Mouse (Mus musculus) forebrain, embryonic 12.5 days (tissue): ENCODE measurements around the gene Slc16a5. TPM values are rescaled to one million over a fixed set of nuclear protein-coding genes. Genes with fewer than 3 reads are reported as not detected.
A peak's percentile ranks its signal among the peaks of the same experiment; 100 is the strongest.
"Not testable (repeated sequence)": the region's sequence is repeated elsewhere in the genome, so short reads cannot be mapped to it uniquely, and the experiment has no call there.

Experiments used
- ATAC-seq: fragments of 200-750 bp; cut with Nextera tagmentation; 2 replicates; pipeline ENCODE4 v1.8.0; 2017; ENCODE audit warnings: moderate TSS enrichment; ENCODE audit not compliant: low FRiP score
- H3K27ac ChIP-seq: fragments of 300-500 bp; sonication (generic); 2 replicates; pipeline ENCODE4 v1.5.1; 2016; ENCODE audit warnings: mild to moderate bottlenecking
- H3K27me3 ChIP-seq: fragments of 300-500 bp; sonication (generic); 2 replicates; pipeline ENCODE4 v1.6.1; 2016; ENCODE audit warnings: mild to moderate bottlenecking
- H3K36me3 ChIP-seq: fragments of 300-500 bp; sonication (generic); replicated peaks from 2 replicates; pipeline ENCODE4 v1.6.1; 2016; ENCODE audit warnings: mild to moderate bottlenecking
- H3K4me1 ChIP-seq: fragments of 300-500 bp; sonication (generic); 2 replicates; pipeline ENCODE4 v1.6.1; 2016
- H3K4me2 ChIP-seq: fragments of 300-500 bp; sonication (generic); 2 replicates; pipeline ENCODE4 v1.6.1; 2016; ENCODE audit warnings: mild to moderate bottlenecking, moderate library complexity
- H3K4me3 ChIP-seq: fragments of 300-500 bp; sonication (generic); replicated peaks from 2 replicates; pipeline ENCODE4 v1.5.1; 2016; ENCODE audit warnings: mild to moderate bottlenecking
- H3K9ac ChIP-seq: fragments of 300-500 bp; sonication (generic); 2 replicates; pipeline ENCODE4 v1.6.1; 2016; ENCODE audit warnings: mild to moderate bottlenecking
- H3K9me3 ChIP-seq: fragments of 300-500 bp; sonication (generic); 2 replicates; pipeline ENCODE4 v1.6.1; 2016
- WGBS: fragments of 180-500 bp; shearing (Covaris S2); methylation state at CpG from one replicate; pipeline ENCODE4 v1.1.7; 2016; 5-methylcytosine and 5-hydroxymethylcytosine counted together
- polyA plus RNA-seq: library from polyadenylated mRNA; unstranded; fragments of >200 nt; fragmentation: Nextera tagmentation; extraction: Ambion mirVana; gene quantifications from 2 replicates; pipeline ENCODE4 v1.2.1, GENCODE M21; 2016

Gene Slc16a5
- polyA plus RNA-seq, 1 experiment from 2014 or later: not detected

DNA sequence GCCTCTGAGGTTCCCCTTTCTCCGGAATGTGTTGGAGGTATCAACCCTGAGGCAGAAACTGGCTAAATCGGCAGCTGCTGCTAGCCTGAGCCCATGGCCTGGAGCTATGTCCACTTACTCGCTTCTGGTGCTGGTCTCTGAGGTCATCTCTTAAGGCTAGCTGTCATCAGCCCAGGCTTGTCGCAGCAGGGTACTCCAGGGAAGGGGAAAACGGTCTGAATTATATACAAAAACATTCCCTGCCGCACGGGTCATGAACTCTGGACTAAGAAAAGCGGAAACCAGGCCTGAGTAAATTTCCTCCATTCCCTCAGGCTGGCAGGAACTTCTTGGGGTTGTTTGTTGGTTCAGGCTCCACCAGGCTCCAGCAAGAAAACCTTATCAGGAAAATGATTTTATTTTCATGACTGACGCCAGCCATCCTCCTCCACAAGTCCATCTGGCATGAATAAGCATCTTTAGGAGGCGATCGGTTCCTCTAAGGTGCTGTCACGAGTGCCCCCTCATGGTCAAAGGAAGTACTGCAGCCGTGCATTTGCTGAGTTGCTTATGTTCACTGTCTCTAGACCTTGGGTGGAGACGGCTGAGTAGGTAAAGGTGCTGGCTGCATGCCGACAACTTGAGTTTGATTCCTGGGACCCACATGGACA lies 11.5 kb downstream of the Slc16a5 start:
- no peak; the same call in 1 of the 2 replicates for ATAC-seq
- Histone ChIP-seq H3K27me3 (no peaks in the 10 kb centered on the region), H3K4me1 (peaks cover 35% of the 10 kb centered on the region), H3K36me3 (no peaks in the 10 kb centered on the region), H3K9ac (no peak overlapping the region), H3K4me3 (no peak overlapping the region), H3K4me2 (peak overlapping the region; percentile 17), H3K27ac (peak overlapping the region; percentile 74), H3K9me3 (no peaks in the 10 kb centered on the region)
- WGBS: 30% methylated on average over 15 of the region's 15 CpGs

DNA sequence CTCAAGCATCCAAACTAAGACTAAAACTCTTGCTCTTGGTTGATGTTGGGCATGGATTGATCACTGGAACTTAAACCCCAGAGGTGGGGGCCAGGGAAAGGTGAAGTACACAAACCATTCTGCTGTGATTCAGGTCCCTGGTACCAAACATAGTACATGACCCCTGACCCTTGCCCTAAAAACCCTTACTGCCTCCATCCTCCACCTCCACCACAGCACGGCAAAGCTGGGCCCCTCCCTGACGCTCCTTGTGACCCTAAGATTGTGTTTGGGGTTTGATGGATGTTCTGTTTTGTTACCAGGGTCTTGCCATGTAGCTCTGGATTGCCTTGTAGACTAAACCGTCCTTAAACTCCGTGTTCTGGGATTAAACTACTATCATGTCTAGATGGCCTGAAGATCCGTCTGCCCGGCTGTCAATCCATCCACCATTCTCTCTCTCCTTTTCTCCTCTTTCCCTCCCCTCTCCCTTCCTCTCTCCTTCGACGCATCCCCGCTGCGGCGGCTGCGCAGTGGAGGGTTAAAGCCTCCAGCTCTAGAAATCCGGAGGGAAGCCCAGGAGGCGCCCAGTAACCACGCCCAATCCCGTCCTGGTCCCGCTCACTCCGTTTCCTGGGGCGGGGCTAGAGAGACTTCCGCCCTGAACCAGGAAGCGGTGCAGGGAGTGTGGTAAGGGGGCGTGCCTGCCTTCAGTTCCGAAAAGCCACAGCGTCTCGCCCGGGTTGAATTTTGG lies 12.9 kb downstream of the Slc16a5 start, which contains the start of gene Armc7:
Gene Armc7, plus strand, starts transcription at position 643 of the 733 bp plus-strand sequence.
- H3K9ac ChIP-seq: peak within 1 kb of the TSS; percentile 79
- H3K27me3 ChIP-seq: no peaks in the 10 kb centered on the region
- peaks cover 35% of the 10 kb centered on the region for H3K4me1 ChIP-seq
- ATAC-seq: peak; percentile 97
- no peaks in the 10 kb centered on the region for H3K9me3 ChIP-seq
- peak within 1 kb of the TSS; percentile 85 for H3K27ac ChIP-seq
- under 1% methylated on average over 26 of the region's 26 CpGs for WGBS
- H3K4me3 ChIP-seq: peak within 1 kb of the TSS; percentile 85
- H3K4me2 ChIP-seq: peak within 1 kb of the TSS; percentile 99
- H3K36me3 ChIP-seq: no peaks in the 10 kb centered on the region

DNA sequence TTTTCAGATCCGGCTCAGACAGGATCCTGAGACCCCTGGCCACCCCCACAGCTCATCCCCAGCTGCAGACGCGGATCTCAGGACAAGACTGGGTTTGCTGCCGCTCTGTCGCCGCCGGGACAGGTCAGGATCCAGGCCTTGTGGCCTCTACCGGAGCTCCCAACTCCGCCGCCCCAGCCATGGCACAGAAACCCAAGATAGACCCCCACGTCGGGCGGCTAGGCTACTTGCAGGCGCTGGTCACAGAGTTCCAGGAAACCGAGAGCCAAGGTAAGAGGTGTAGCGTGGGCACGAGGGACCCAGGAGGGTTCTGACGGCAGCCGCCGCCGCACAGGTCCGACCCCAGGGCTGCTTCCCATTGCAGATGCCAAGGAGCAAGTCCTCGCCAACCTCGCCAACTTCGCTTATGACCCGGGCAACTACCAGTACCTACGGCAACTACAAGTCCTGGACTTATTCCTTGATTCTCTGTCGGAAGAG lies 13.5 kb downstream of the Slc16a5 start:
- Histone ChIP-seq H3K9me3 (no peaks in the 10 kb centered on the region), H3K27ac (no peak overlapping the region), H3K4me3 (peak overlapping the region; percentile 85), H3K36me3 (no peaks in the 10 kb centered on the region), H3K27me3 (no peaks in the 10 kb centered on the region), H3K4me2 (peak overlapping the region; percentile 99), H3K9ac (peak overlapping the region; percentile 79), H3K4me1 (peaks cover 35% of the 10 kb centered on the region)
- 4% methylated on average over 28 of the region's 28 CpGs for WGBS
- no peak; the same call in 1 of the 2 replicates for ATAC-seq

DNA sequence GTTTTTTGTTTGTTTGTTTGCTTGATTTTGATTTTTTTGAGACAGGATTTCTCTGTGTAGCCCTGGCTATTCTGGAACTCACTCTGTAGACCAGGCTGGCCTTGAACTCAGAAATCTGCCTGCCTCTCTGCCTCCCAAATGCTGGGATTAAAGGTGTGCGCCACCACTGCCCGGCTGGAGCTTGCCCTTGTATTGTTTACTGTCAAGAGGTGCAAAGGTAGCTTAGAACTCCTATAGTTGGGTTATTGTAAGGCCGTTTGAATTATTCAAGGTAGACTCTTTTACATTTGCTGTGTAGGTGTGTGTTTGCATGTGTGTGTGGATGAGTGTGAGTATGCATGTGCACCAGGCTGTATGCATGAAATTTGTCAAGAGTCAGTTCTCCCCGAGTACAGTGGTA lies 14.4 kb downstream of the Slc16a5 start:
- Histone ChIP-seq H3K4me2 (peak overlapping the region; percentile 99), H3K4me3 (peak overlapping the region; percentile 85; the same call in 1 of the 2 replicates), H3K4me1 (peaks cover 35% of the 10 kb centered on the region)
- 84% methylated on average over 4 of the region's 4 CpGs for WGBS
- H3K27ac ChIP-seq, H3K9me3 ChIP-seq, H3K27me3 ChIP-seq, ATAC-seq, H3K9ac ChIP-seq, H3K36me3 ChIP-seq: not testable (repeated sequence)

DNA sequence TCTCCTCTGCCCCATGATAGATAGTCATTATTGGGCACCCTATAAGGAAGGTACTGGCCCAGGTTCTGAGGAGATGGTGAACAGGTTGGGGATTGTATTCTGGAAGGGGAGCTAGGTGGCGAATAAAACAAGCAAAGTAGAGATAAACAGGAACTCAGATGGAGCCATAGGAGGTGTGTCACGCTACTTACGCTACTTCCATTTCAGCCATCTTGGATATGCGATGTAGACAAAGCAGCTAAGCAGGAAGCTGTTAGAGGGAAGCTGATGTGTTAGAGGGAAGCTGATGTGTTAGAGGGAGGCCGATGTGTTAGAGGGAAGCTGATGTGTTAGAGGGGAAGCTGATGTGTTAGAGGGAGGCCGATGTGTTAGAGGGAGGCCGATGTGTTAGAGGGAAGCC lies 15.1 kb downstream of the Slc16a5 start:
- not testable (repeated sequence) for ATAC-seq, H3K4me2 ChIP-seq, H3K36me3 ChIP-seq, H3K9me3 ChIP-seq, H3K27me3 ChIP-seq, H3K9ac ChIP-seq, H3K27ac ChIP-seq, H3K4me3 ChIP-seq
- WGBS: 90% methylated on average over 7 of the region's 7 CpGs
- H3K4me1 ChIP-seq: peaks cover 35% of the 10 kb centered on the region

DNA sequence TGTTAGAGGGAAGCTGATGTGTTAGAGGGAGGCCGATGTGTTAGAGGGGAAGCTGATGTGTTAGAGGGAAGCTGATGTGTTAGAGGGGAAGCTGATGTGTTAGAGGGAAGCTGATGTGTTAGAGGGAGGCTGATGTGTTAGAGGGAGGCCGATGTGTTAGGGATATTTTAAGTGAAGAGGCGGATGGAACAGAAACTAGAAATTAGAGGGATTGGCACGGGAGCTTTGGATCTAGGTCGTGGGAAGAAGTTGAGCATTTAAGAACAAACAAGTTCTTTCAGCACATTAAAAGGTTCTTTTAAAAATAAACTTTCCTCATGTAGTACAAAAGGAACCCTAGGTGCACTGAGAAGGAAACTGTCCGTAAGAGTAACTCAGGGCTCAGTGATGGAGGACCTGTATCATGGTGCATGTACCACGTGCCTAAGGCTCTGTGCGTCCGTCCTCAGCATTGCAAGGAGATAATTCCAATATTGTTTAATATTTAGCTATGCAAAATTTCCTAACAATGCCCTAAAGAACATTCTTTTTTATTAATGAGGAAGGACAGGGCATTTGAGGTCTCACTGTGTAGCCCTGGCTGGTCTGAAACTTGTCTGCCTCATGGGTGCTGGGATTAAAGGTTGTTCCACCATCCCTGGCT lies 16.1 kb downstream of the Slc16a5 start:
- Histone ChIP-seq H3K4me1 (peaks cover 32% of the 10 kb centered on the region), H3K9me3 (no peaks in the 10 kb centered on the region), H3K27me3 (no peaks in the 10 kb centered on the region), H3K36me3 (no peaks in the 10 kb centered on the region), H3K9ac (no peak overlapping the region), H3K27ac (no peak overlapping the region), H3K4me3 (no peak overlapping the region), H3K4me2 (no peak overlapping the region)
- no peak for ATAC-seq
- 90% methylated on average over 9 of the region's 9 CpGs for WGBS

DNA sequence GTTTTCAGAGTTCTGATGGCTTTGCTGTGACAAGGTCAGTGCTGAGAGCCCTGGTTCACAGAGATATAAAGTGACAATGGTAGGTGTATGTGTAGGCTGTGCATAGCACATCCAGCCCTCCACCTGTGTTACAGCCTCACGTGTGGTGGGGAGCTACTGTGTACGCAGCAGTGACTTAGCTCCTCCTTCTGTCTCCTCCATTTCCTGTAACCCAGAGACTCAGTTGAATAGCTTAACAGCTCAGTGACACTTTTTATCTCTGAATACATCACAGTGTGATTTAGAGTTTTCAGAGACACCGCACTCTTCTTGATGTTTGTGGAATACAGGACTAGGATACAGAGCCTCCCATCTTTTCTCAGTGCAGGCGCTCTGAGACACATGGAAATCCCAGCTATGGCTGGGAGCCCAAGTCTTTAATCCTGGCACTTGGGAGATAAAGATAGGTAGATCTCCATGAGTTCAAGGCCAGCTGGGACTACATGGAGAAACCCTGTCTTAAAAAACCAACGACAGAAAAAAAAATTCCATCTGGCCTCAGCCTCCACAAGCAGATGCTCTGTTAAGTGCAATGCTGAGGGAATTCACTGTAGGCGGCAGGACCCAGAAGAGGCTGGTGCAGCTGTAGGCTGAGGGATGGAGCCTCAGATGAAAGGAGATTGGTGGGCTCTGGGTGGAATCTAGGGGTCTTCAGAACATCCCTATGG lies 19.4 kb downstream of the Slc16a5 start:
- H3K9me3 ChIP-seq: no peaks in the 10 kb centered on the region
- no peak overlapping the region for H3K27ac ChIP-seq
- H3K4me1 ChIP-seq: peaks cover 18% of the 10 kb centered on the region
- H3K9ac ChIP-seq: no peak overlapping the region; the same call in 1 of the 2 replicates
- no peak overlapping the region for H3K4me2 ChIP-seq
- WGBS: 85% methylated on average over 6 of the region's 6 CpGs
- no peaks in the 10 kb centered on the region for H3K27me3 ChIP-seq
- H3K36me3 ChIP-seq: no peaks in the 10 kb centered on the region
- no peak for ATAC-seq
- no peak overlapping the region for H3K4me3 ChIP-seq

DNA sequence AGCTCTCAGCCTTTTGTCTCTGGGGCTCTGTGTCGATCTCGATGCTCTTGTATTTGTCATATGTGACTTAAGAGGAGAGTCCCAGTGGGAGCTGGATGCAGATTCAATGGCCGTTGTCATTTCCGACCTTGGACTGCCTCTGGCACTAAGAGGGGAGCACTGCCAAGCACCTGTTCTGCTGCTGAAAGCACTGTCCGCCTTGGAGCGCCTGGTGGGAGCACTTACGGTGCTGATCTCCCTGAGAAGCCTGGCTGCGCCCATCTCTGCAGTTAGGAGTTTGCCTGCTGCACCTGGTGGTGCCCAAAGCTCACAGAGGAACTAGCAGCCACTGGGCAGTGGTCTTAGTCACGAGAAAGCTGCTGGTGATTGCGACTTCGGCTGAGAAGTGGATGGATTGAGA lies 21.0 kb downstream of the Slc16a5 start:
- 71% methylated on average over 11 of the region's 11 CpGs for WGBS
- no peak overlapping the region for H3K9ac ChIP-seq
- H3K9me3 ChIP-seq: no peaks in the 10 kb centered on the region
- no peaks in the 10 kb centered on the region for H3K27me3 ChIP-seq
- no peak for ATAC-seq
- no peak overlapping the region for H3K4me2 ChIP-seq
- no peak overlapping the region for H3K27ac ChIP-seq
- H3K4me3 ChIP-seq: no peak overlapping the region
- H3K4me1 ChIP-seq: peaks cover 10% of the 10 kb centered on the region
- H3K36me3 ChIP-seq: no peaks in the 10 kb centered on the region

DNA sequence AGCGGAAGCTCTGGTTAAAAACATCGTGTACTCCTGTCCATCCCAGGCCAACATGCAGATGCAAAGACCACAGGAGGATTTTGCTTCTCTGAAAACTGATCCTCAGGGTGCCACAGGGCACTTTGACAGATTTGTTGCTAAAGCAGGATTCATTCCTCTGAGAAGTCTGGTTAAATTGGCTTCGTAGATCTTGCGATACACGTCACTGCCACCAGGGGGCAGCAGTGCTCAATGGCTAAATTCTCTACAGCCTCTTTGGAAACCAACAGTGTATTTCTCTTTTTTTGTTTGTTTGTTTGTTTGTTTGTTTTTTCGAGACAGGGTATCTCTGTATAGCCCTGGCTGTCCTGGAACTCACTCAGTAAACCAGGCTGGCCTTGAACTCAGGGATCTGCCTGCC lies 21.5 kb downstream of the Slc16a5 start:
- Histone ChIP-seq H3K4me2 (no peak overlapping the region), H3K27ac (no peak overlapping the region), H3K4me1 (peaks cover 10% of the 10 kb centered on the region), H3K4me3 (no peak overlapping the region), H3K9ac (no peak overlapping the region), H3K27me3 (no peaks in the 10 kb centered on the region), H3K9me3 (no peaks in the 10 kb centered on the region), H3K36me3 (peaks cover 2% of the 10 kb centered on the region; the same call in 1 of the 2 replicates)
- no peak for ATAC-seq
- WGBS: 17% methylated on average over 6 of the region's 6 CpGs

DNA sequence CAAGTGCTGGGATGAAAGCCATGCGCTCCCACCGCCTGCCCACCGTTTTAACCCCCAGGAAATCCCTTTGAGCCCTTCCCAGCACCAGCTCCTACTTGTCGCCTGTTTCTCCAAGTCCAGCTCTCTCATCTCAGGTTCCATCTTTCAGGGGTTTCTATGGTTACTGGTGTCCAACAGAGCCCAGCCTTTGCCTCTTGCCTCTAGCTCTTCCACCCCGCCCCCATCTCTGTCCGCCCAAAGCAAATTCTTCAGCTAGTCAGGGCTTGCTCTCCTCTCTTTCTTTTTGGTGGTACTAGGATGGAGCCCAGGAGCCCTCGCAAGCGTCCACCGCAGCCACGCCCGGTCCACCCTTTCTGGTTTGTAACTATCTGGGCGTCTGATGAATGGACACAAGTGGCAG lies 22.9 kb downstream of the Slc16a5 start:
- Histone ChIP-seq H3K9me3 (no peaks in the 10 kb centered on the region), H3K4me3 (no peak overlapping the region), H3K27me3 (no peaks in the 10 kb centered on the region), H3K36me3 (peaks cover 16% of the 10 kb centered on the region), H3K9ac (no peak overlapping the region), H3K27ac (0 out of 2 replicates have a peak overlapping the region, but pooled peaks have one; percentile 38), H3K4me1 (peaks cover 13% of the 10 kb centered on the region), H3K4me2 (no peak overlapping the region)
- ATAC-seq: peak; percentile 41; the same call in 1 of the 2 replicates
- WGBS: 29% methylated on average over 12 of the region's 12 CpGs

DNA sequence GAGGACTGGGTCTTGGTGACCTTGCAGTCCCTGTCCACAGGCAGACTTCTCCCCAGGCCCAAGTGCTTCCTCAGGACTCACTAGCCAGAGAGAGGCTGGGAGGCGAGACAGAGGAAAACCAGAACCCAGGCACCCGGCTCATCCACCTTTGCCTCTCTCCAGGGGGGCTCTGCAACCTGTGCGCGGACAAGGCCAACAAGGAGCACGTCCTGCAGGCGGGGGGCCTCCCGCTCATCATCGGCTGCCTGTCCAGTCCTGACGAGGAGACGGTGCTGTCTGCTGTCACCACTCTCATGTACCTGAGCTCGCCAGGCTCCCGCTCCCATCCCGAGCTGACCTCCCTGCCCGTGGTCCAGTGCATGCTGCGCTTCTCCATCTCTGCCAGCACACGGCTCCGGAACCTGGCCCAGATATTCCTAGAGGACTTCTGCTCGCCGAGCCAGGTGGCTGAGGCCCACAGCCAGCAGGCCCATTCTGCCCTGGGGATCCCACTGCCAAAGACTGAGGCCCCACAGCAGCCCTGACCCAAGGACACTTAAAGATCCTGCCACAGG lies 26.4 kb downstream of the Slc16a5 start:
- Histone ChIP-seq H3K4me2 (no peak overlapping the region), H3K9ac (no peak overlapping the region), H3K4me1 (peaks cover 32% of the 10 kb centered on the region), H3K36me3 (peaks cover 16% of the 10 kb centered on the region), H3K4me3 (no peak overlapping the region), H3K27me3 (no peaks in the 10 kb centered on the region), H3K27ac (no peak overlapping the region), H3K9me3 (no peaks in the 10 kb centered on the region)
- ATAC-seq: no peak
- WGBS: 90% methylated on average over 19 of the region's 19 CpGs
